Mouse (Mus musculus) myocyte (in vitro differentiated cells): ENCODE measurements at regions not wholly inside any gene's neighbourhood (a gene's known extent, or its start where the extent isn't known, plus 50 kb on each side); places are given as distances from the start of the nearest gene placed in this dataset.
A peak's percentile ranks its signal among the peaks of the same experiment; 100 is the strongest.

Experiments used
- H3K27me3 ChIP-seq: one replicate; pipeline ENCODE4 v1.6.1; 2011; ENCODE audit not compliant: control insufficient read depth, insufficient read depth, insufficient read length
- H3K36me3 ChIP-seq: one replicate; pipeline ENCODE4 v1.6.1; 2011; ENCODE audit not compliant: control insufficient read depth, insufficient read depth
- H3K4me2 ChIP-seq: one replicate; pipeline ENCODE4 v1.6.1; 2011; ENCODE audit warnings: low read depth, control low read depth
- H3K4me3 ChIP-seq: one replicate; pipeline ENCODE4 v1.5.1; 2011; ENCODE audit warnings: mild to moderate bottlenecking, control low read depth, moderate library complexity
- H3K79me2 ChIP-seq: one replicate; pipeline ENCODE4 v1.6.1; 2011; ENCODE audit not compliant: control insufficient read depth, insufficient read depth
- H3ac ChIP-seq: one replicate; pipeline ENCODE4 v1.6.1; 2011; ENCODE audit not compliant: control insufficient read depth, insufficient read length
- CEBPB ChIP-seq: IDR thresholded peaks from 2 replicates; pipeline ENCODE4 v1.6.1; 2011; ENCODE audit warnings: mild to moderate bottlenecking, moderate library complexity; ENCODE audit not compliant: poor library complexity, insufficient read depth, severe bottlenecking
- E2F4 ChIP-seq: IDR thresholded peaks from one replicate; pipeline ENCODE4 v1.6.1; 2011; ENCODE audit warnings: mild to moderate bottlenecking, control low read depth, moderate library complexity; ENCODE audit not compliant: insufficient read depth
- MAX ChIP-seq: IDR thresholded peaks from one replicate; pipeline ENCODE4 v1.6.1; 2011; ENCODE audit warnings: low read depth, mild to moderate bottlenecking, control low read depth
- MYOD1 ChIP-seq, 3 experiments: IDR thresholded peaks; one replicate each; pipeline ENCODE4 v1.6.1; 2011; ENCODE audit warnings: control low read depth in 2 of 3, low read depth in 2 of 3, mild to moderate bottlenecking in 2 of 3, moderate library complexity in 1 of 3; ENCODE audit not compliant: insufficient read length in 2 of 3, control insufficient read depth in 1 of 3
- MYOG ChIP-seq, 3 experiments: IDR thresholded peaks; one replicate each; pipeline ENCODE4 v1.6.1; 2011; ENCODE audit warnings: control low read depth in 2 of 3, low read depth in 2 of 3, mild to moderate bottlenecking in 2 of 3; ENCODE audit not compliant: insufficient read length in 2 of 3, control insufficient read depth in 1 of 3, insufficient read depth in 1 of 3
- POLR2A ChIP-seq: IDR thresholded peaks from one replicate; pipeline ENCODE4 v1.6.1; 2011; ENCODE audit warnings: low read depth, mild to moderate bottlenecking, control low read depth, moderate library complexity; ENCODE audit not compliant: insufficient read length
- POLR2AphosphoS2 ChIP-seq: IDR thresholded peaks from one replicate; pipeline ENCODE4 v1.6.1; 2011; ENCODE audit warnings: low read depth, control low read depth; ENCODE audit not compliant: insufficient read length
- REST ChIP-seq: IDR thresholded peaks from one replicate; pipeline ENCODE4 v1.6.1; 2011; ENCODE audit warnings: mild to moderate bottlenecking, control low read depth, moderate library complexity; ENCODE audit not compliant: insufficient read depth, insufficient read length
- SRF ChIP-seq: IDR thresholded peaks from one replicate; pipeline ENCODE4 v1.6.1; 2011; ENCODE audit warnings: low read depth; ENCODE audit not compliant: control insufficient read depth, insufficient read length
- TCF12 ChIP-seq: IDR thresholded peaks from one replicate; pipeline ENCODE4 v1.6.1; 2011; ENCODE audit warnings: mild to moderate bottlenecking, control low read depth; ENCODE audit not compliant: poor library complexity, insufficient read depth, severe bottlenecking
- TCF3 ChIP-seq: IDR thresholded peaks from one replicate; pipeline ENCODE4 v1.6.1; 2011; ENCODE audit warnings: low read depth, control low read depth; ENCODE audit not compliant: insufficient read length
- USF1 ChIP-seq: IDR thresholded peaks from one replicate; pipeline ENCODE4 v1.6.1; 2011; ENCODE audit warnings: low read depth, mild to moderate bottlenecking, control low read depth, moderate library complexity

DNA sequence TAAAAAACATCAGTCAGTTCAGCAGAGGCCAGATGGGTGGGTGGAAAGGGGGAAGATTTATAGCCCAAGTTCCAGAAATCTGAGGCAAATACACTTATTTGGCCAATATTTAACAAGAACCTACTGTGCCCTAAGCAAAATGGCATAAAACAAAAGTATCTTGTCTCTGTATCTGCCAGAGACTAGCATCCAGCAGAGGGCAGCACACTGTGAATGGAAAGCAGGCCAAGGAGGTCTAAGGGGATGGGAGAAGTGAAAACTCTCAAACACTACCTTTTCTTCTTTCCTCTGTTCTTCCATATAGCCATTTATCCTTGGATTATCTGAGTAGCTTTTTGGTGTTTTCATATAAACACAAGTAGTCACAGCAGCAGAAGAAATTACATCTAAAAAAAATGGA, 968.6 kb upstream of the Slit2 start:
- no peaks in the 10 kb centered on the region for H3K27me3 ChIP-seq
- TF ChIP-seq TCF12 = no peak
- TF ChIP-seq MYOD1 (IDR thresholded peaks at IDR 0.05; ENCODE audit: control insufficient read depth in 1 of 3, insufficient read length in 2 of 3, low read depth in 2 of 3) = no peak
- TF ChIP-seq E2F4 = no peak
- no peak for TF ChIP-seq USF1
- TF ChIP-seq POLR2A = no peak
- TF ChIP-seq POLR2AphosphoS2 = no peak
- TF ChIP-seq MAX = no peak
- no peak overlapping the region for H3K4me3 ChIP-seq
- H3K4me2 ChIP-seq = no peak overlapping the region
- H3K36me3 ChIP-seq = no peaks in the 10 kb centered on the region
- no peak overlapping the region for H3ac ChIP-seq
- no peaks in the 10 kb centered on the region for H3K79me2 ChIP-seq

GRCm38 (mm10) chr5:46992557-46992956, 990.4 kb upstream of the Slit2 start:
- Histone ChIP-seq H3K27me3 (no peaks in the 10 kb centered on the region), H3K79me2 (no peaks in the 10 kb centered on the region), H3K4me2 (no peak overlapping the region), H3K36me3 (no peaks in the 10 kb centered on the region), H3K4me3 (no peak overlapping the region), H3ac (no peak overlapping the region)
- TF ChIP-seq CEBPB (no peak), E2F4 (no peak), TCF12 (no peak), USF1 (no peak), MYOD1 (IDR thresholded peaks at IDR 0.05; ENCODE audit: control insufficient read depth in 1 of 3, insufficient read length in 2 of 3, low read depth in 2 of 3) (no peak), REST (no peak)

DNA sequence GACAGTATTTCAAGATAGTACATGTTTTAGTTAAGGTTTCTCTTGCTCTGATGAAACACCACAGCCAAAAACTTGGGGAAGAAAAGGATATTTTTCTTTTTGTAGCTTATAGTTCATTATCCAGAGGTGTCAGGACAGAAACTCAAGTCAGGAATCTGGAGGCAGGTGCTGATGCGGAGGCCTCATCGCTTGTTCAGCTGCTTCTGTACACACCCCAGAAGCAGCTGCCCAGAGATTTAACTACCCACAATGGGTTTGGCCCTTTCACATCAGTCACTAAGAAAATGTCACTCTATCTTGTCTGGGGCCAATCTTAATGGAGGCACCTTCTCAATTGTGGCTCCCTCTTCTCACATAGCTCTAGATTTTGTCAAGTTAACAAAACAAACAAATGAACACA, 996.4 kb upstream of the Slit2 start:
- Histone ChIP-seq H3K79me2 (no peaks in the 10 kb centered on the region), H3K4me2 (no peak overlapping the region), H3K4me3 (no peak overlapping the region), H3ac (no peak overlapping the region), H3K27me3 (no peaks in the 10 kb centered on the region), H3K36me3 (no peaks in the 10 kb centered on the region)
- no peak for TF ChIP-seq CEBPB
- no peak for TF ChIP-seq REST
- no peak for TF ChIP-seq MAX
- peak in 2 of 3 experiments; percentile 74 to 85 for TF ChIP-seq MYOG (IDR thresholded peaks at IDR 0.05; ENCODE audit: control insufficient read depth in 1 of 3, insufficient read depth in 1 of 3, insufficient read length in 2 of 3, low read depth in 2 of 3)
- TF ChIP-seq E2F4 = no peak
- no peak for TF ChIP-seq SRF
- TF ChIP-seq POLR2A = no peak
- peak; percentile 90 for TF ChIP-seq TCF12
- peak; percentile 51 to 91 (median 72) for TF ChIP-seq MYOD1 (IDR thresholded peaks at IDR 0.05; ENCODE audit: control insufficient read depth in 1 of 3, insufficient read length in 2 of 3, low read depth in 2 of 3)
- TF ChIP-seq POLR2AphosphoS2 = no peak
- TF ChIP-seq USF1 = no peak
- TF ChIP-seq TCF3 = no peak

DNA sequence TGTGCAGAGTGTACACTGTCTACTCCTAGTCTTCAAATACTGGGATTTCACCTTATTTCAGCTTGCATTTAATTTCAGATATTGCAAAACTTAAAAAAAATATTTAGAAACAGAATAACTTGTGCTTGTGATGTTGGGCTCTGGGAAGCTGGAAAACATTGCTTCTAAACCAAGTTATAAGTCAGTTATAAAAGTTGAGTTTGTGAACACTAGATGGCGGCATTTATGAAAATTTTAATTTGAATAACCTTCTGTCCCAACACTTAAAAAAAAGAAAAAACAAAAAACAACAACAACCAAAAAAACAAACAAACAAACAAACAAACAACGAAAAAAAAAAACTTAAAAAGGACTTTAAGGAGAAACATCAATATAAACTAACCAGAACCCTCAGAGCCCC, 1002.6 kb upstream of the Slit2 start:
- TF ChIP-seq SRF (no peak), MYOG (IDR thresholded peaks at IDR 0.05; ENCODE audit: control insufficient read depth in 1 of 3, insufficient read depth in 1 of 3, insufficient read length in 2 of 3, low read depth in 2 of 3) (no peak), MYOD1 (IDR thresholded peaks at IDR 0.05; ENCODE audit: control insufficient read depth in 1 of 3, insufficient read length in 2 of 3, low read depth in 2 of 3) (no peak), TCF3 (no peak), TCF12 (no peak), USF1 (no peak), POLR2AphosphoS2 (no peak), REST (no peak), CEBPB (no peak), E2F4 (no peak), POLR2A (no peak), MAX (no peak)

GRCm38 (mm10) chr5:46968870-46969436, 1014.0 kb upstream of the Slit2 start:
- H3K36me3 ChIP-seq = no peaks in the 10 kb centered on the region
- H3ac ChIP-seq = no peak overlapping the region
- H3K27me3 ChIP-seq = no peaks in the 10 kb centered on the region
- H3K79me2 ChIP-seq = no peaks in the 10 kb centered on the region
- no peak overlapping the region for H3K4me3 ChIP-seq
- no peak overlapping the region for H3K4me2 ChIP-seq
- TF ChIP-seq SRF (no peak), REST (no peak)

More for the DNA sequence above, 1002.6 kb upstream of the Slit2 start:
- Histone ChIP-seq H3K27me3 (no peaks in the 10 kb centered on the region), H3K79me2 (no peaks in the 10 kb centered on the region), H3ac (no peak overlapping the region), H3K4me2 (no peak overlapping the region), H3K4me3 (no peak overlapping the region), H3K36me3 (no peaks in the 10 kb centered on the region)

DNA sequence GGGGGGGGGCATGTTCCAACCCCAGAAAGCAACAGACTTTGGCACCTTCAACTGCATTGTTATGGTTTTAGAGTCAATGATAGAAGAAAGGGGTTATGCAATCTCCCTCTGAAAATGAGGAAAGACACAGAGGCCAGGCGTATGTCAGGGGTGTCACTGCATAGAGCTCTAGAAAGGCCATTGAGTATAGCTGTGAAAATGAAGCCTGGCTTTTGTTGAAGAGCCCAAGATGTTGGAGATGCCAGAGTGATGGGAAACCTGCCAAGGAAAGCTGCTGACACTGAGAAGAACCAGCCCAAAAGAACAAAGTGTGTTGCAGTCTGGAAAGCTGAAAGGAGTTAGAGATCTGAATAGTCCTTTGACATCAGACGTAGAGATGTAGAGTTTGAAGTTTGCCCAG, 1022.2 kb upstream of the Slit2 start:
- Histone ChIP-seq H3K27me3 (no peaks in the 10 kb centered on the region), H3ac (no peak overlapping the region), H3K4me2 (no peak overlapping the region), H3K36me3 (no peaks in the 10 kb centered on the region), H3K79me2 (no peaks in the 10 kb centered on the region), H3K4me3 (no peak overlapping the region)
- no peak for TF ChIP-seq REST
- no peak for TF ChIP-seq SRF
- TF ChIP-seq TCF3 = no peak
- no peak for TF ChIP-seq MYOD1 (IDR thresholded peaks at IDR 0.05; ENCODE audit: control insufficient read depth in 1 of 3, insufficient read length in 2 of 3, low read depth in 2 of 3)
- TF ChIP-seq TCF12 = no peak
- no peak for TF ChIP-seq USF1
- no peak for TF ChIP-seq POLR2AphosphoS2
- TF ChIP-seq MYOG (IDR thresholded peaks at IDR 0.05; ENCODE audit: control insufficient read depth in 1 of 3, insufficient read depth in 1 of 3, insufficient read length in 2 of 3, low read depth in 2 of 3) = no peak
- no peak for TF ChIP-seq MAX
- no peak for TF ChIP-seq E2F4
- TF ChIP-seq CEBPB = no peak
- no peak for TF ChIP-seq POLR2A
